Mouse (Mus musculus) ES-Bruce4 (cell line): ENCODE data around the gene Actn4.

ENCODE experiments used
- CTCF ChIP-seq: IDR thresholded peaks from one replicate; pipeline ENCODE4 v1.8.1; 2011; ENCODE audit warnings: low read depth, low read length
- POLR2A ChIP-seq: IDR thresholded peaks from one replicate; pipeline ENCODE4 v1.8.1; 2011; ENCODE audit warnings: low read length; ENCODE audit not compliant: insufficient read depth

DNA sequence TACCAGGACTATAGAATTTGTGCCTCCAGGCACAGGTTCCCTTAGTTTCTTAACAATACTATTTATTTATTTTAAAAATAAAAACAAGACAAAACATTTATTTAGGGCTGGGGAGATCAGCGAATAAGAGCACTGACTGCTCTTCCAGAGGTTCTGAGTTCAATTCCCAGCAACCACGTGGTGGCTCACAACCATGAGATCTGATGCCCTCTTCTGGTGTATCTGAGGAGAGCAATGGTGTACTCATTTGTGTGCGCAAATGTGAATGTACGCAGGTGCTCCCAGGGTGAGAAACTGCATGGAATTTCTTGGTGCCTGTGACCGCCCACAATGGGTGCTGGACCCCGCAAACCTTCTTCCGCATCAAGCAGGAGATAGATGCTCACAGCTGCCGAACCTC, 10.9 kb upstream of the Actn4 start:
- TF ChIP-seq CTCF (peak; percentile 46), POLR2A (no peak)
